Mouse (Mus musculus) limb, embryonic 13.5 days (tissue): ENCODE data around the gene Man2c1. TPM values are rescaled to one million over a fixed set of nuclear protein-coding genes. Genes with fewer than 3 reads are reported as not detected.

ENCODE experiments used
- ATAC-seq: fragments of 200-750 bp; cut with Nextera tagmentation; 2 replicates; pipeline ENCODE4 v1.8.0; 2017; ENCODE audit warnings: low read depth, moderate number of reproducible peaks, moderate TSS enrichment; ENCODE audit not compliant: low FRiP score
- H3K27ac ChIP-seq: fragments of 300-500 bp; sonication (generic); 2 replicates; pipeline ENCODE4 v1.5.1; 2015; ENCODE audit warnings: inconsistent platforms, mild to moderate bottlenecking, moderate library complexity
- H3K27me3 ChIP-seq: fragments of 300-500 bp; sonication (generic); 2 replicates; pipeline ENCODE4 v1.6.1; 2015; ENCODE audit warnings: mild to moderate bottlenecking, inconsistent platforms
- H3K36me3 ChIP-seq: fragments of 300-500 bp; sonication (generic); 2 replicates; pipeline ENCODE4 v1.6.1; 2015; ENCODE audit warnings: inconsistent platforms, mild to moderate bottlenecking, moderate library complexity
- H3K4me1 ChIP-seq: fragments of 300-500 bp; sonication (generic); 2 replicates; pipeline ENCODE4 v1.6.1; 2015; ENCODE audit warnings: inconsistent platforms
- H3K4me2 ChIP-seq: fragments of 300-500 bp; sonication (generic); replicated peaks from 2 replicates; pipeline ENCODE4 v1.6.1; 2015; ENCODE audit warnings: inconsistent platforms, mild to moderate bottlenecking, moderate library complexity
- H3K4me3 ChIP-seq: fragments of 300-500 bp; sonication (generic); 2 replicates; pipeline ENCODE4 v1.5.1; 2015; ENCODE audit warnings: moderate library complexity, mild to moderate bottlenecking, inconsistent platforms
- H3K9ac ChIP-seq: fragments of 300-500 bp; sonication (generic); 2 replicates; pipeline ENCODE4 v1.6.1; 2015; ENCODE audit warnings: mild to moderate bottlenecking, inconsistent platforms
- H3K9me3 ChIP-seq: fragments of 300-500 bp; sonication (generic); 2 replicates; pipeline ENCODE4 v1.6.1; 2016; ENCODE audit warnings: inconsistent platforms
- WGBS: fragments of 180-500 bp; shearing (Covaris S2); methylation state at CpG from one replicate; pipeline ENCODE4 v1.1.7; 2015; 5-methylcytosine and 5-hydroxymethylcytosine counted together
- polyA plus RNA-seq: library from polyadenylated mRNA; unstranded; fragments of >200 nt; fragmentation: Nextera tagmentation; extraction: Ambion mirVana; gene quantifications from 2 replicates; pipeline ENCODE4 v1.2.1, GENCODE M21; 2015

The Man2c1 gene
- polyA plus RNA-seq, 1 experiment from 2014 or later, result 64.5 TPM

DNA sequence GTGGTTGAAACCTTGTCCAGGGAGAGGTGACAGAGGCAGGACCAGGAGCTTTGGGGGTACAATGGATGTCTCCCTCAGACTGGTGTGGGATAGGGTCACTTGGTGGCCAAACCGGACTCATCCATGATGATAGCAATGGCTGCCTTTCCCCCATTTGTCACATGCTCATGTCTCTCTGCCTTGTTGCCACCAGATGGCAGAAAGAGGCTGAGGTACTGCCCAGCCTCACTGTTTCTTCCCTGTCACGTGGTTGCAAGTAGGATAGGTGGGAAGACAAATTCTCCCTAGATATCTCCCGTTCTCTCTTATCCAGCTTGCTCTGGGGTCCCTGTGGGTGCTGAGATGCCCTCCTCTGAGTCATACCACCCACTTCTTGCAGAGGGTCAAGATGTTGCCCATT lies 32.0 kb downstream of the Man2c1 start:
- no peak for ATAC-seq
- Histone ChIP-seq H3K27ac (no peak overlapping the region), H3K4me1 (peaks cover 7% of the 10 kb centered on the region), H3K9me3 (no peaks in the 10 kb centered on the region), H3K27me3 (no peaks in the 10 kb centered on the region), H3K4me3 (no peak overlapping the region), H3K4me2 (no peak overlapping the region), H3K9ac (no peak overlapping the region), H3K36me3 (no peaks in the 10 kb centered on the region)
- WGBS, result 14% methylated on average over 3 of the region's 3 CpGs

- Histone ChIP-seq H3K4me3 (no peak overlapping the region), H3K9me3 (no peaks in the 10 kb centered on the region), H3K27ac (no peak overlapping the region), H3K4me2 (no peak overlapping the region), H3K4me1 (0 out of 2 replicates have a peak, but pooled peaks cover 5% of the 10 kb centered on the region), H3K27me3 (no peaks in the 10 kb centered on the region), H3K9ac (no peak overlapping the region), H3K36me3 (no peaks in the 10 kb centered on the region)
- ATAC-seq, result no peak
- 30% methylated on average over 2 of the region's 2 CpGs for WGBS
These were observed 32.6 kb downstream of the Man2c1 start for GRCm38 (mm10) chr9:57163137-57163536.

GRCm38 (mm10) chr9:57166173-57166572 lies 35.7 kb downstream of the Man2c1 start:
- Histone ChIP-seq H3K27ac (no peak overlapping the region), H3K4me2 (no peak overlapping the region), H3K4me1 (no peaks in the 10 kb centered on the region), H3K36me3 (no peaks in the 10 kb centered on the region), H3K9ac (no peak overlapping the region), H3K4me3 (no peak overlapping the region), H3K27me3 (no peaks in the 10 kb centered on the region), H3K9me3 (no peaks in the 10 kb centered on the region)
- WGBS, result 88% methylated on average over 2 of the region's 2 CpGs
- ATAC-seq, result no peak

GRCm38 (mm10) chr9:57168411-57168810 lies 37.9 kb downstream of the Man2c1 start:
- WGBS, result 84% methylated on average over 5 of the region's 5 CpGs
- Histone ChIP-seq H3K4me3 (no peak overlapping the region), H3K9ac (no peak overlapping the region), H3K27ac (no peak overlapping the region), H3K36me3 (no peaks in the 10 kb centered on the region), H3K4me2 (no peak overlapping the region), H3K9me3 (no peaks in the 10 kb centered on the region), H3K27me3 (0 out of 2 replicates have a peak, but pooled peaks cover 3% of the 10 kb centered on the region), H3K4me1 (no peaks in the 10 kb centered on the region)
- ATAC-seq, result no peak

Other genes with a start within 250 kb of the Man2c1 start
- gene Snx33, start 202.3 kb upstream of the Man2c1 start, polyA plus RNA-seq, result 12.0 and 13.1 TPM in 2 replicates
- gene Imp3, start 193.2 kb upstream of the Man2c1 start, polyA plus RNA-seq, result 87.6 and 88.8 TPM in 2 replicates
- gene Snupn, start 179.8 kb upstream of the Man2c1 start, polyA plus RNA-seq, result 29.2 and 29.3 TPM in 2 replicates
- 28.0 and 29.3 TPM in 2 replicates for gene Ptpn9, start 135.8 kb upstream of the Man2c1 start, polyA plus RNA-seq
- gene Sin3a, start 58.6 kb upstream of the Man2c1 start, polyA plus RNA-seq, result 32.4 and 40.2 TPM in 2 replicates
- 9.5 and 10.0 TPM in 2 replicates for gene Neil1, start 17.6 kb downstream of the Man2c1 start, polyA plus RNA-seq
- 91.5 and 99.2 TPM in 2 replicates for gene Commd4, start 27.6 kb downstream of the Man2c1 start, polyA plus RNA-seq
- gene Trcg1, start 105.9 kb downstream of the Man2c1 start, polyA plus RNA-seq, result not detected in 2 replicates
- 16.5 and 17.6 TPM in 2 replicates for gene 1700017B05Rik, start 131.9 kb downstream of the Man2c1 start, polyA plus RNA-seq